Mouse (Mus musculus) embryonic fibroblast, embryonic 13.5 days (primary cell): Measurements from ENCODE around the gene Zkscan8.

Source experiments
- CTCF ChIP-seq: IDR thresholded peaks from 2 replicates; pipeline ENCODE4 v1.5.1; 2011; ENCODE audit warnings: mild to moderate bottlenecking, control low read depth, low read length, moderate library complexity, borderline replicate concordance; ENCODE audit not compliant: insufficient read depth
- POLR2A ChIP-seq: IDR thresholded peaks from 2 replicates; pipeline ENCODE4 v1.6.1; 2011; ENCODE audit warnings: low read depth, mild to moderate bottlenecking, control low read depth, low read length, moderate library complexity

DNA sequence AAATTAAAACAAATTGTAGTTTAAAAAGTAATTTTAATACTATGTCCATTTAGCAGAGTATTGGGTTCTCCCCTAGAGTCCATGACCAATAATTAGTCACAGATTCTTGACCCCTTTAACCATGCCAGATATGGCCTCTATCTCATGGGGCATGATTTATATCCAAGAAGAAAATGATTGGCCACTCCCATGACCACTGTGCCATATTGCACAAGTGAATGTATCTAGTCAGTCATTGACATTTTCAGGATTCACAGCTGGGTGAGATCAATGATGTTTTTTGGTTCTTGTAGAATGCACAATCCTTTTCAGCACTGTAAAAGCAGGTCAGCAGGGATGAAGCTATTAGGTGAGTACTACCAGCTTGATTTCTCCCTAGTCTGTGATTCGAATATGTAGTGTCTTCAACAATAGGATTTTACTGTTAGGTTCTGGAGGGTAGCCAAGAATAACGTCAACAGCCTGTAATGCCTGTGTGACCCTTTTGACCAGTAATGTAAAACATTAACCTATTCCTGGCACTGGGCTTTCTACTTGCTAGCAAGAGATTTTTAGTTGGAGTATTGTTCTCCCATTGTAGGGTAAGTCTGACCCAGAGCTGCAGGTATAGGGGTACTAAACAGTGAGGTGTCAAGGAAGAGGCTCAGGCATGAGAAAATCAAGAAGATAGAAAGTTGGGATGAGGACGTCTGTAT is 19.6 kb upstream of the Zkscan8 start:
- TF ChIP-seq CTCF, result no peak
- no peak for TF ChIP-seq POLR2A
